ENCODE assay signal across 28 mouse cellular contexts in genomic region chr15:97383523-97384141, GRCm38 (mm10).
DNase-seq lines count a peak whose midpoint lies in the region; ATAC-seq and TF ChIP-seq lines count a peak whose summit lies in the region.
"Had no signal": no experiment of that assay in that cellular context is flagged by ENCODE, and none has a peak within 500 bp of the region (broad histone marks: within the 10 kb centered on the region; RNA-seq: fewer than 3 reads in every experiment).

No protein-coding gene starts in this region.

- dilution Hi-C loops in CH12.LX (cut with MboI; ENCODE audit: extremely low pct_ligation_motif_present, extremely low pct_unique_long_range_greater_than_20kb, low sequenced_read_pairs): no loop called here

- H3K9ac ChIP-seq in liver, embryonic 13.5 days: 0 out of 2 replicates have a peak overlapping the region, but pooled peaks have one; percentile 5
- H3K9ac ChIP-seq in CH12.LX (ENCODE audit: insufficient read depth, low read depth): peak overlapping the region; percentile 14; the same call in 1 of the 2 replicates
- no peak overlapping the region for H3K9ac ChIP-seq in embryonic facial prominence, embryonic 11.5 days (replicated peaks; ENCODE audit: low read length)
- H3K9ac ChIP-seq: embryonic facial prominence, embryonic 12.5 days; intestine, embryonic 15.5 days; neural tube, embryonic 12.5 days had no signal

- H3K27me3 ChIP-seq in liver, embryonic 13.5 days: no peaks in the 10 kb centered on the region
- no peaks in the 10 kb centered on the region for H3K27me3 ChIP-seq in CH12.LX (replicated peaks)
- H3K27me3 ChIP-seq in embryonic facial prominence, embryonic 11.5 days (ENCODE audit: control insufficient read depth, insufficient read depth, low read length): no peaks in the 10 kb centered on the region
- H3K27me3 ChIP-seq: embryonic facial prominence, embryonic 12.5 days; intestine, embryonic 15.5 days; neural tube, embryonic 12.5 days; Patski had no signal

- H3K4me2 ChIP-seq in liver, embryonic 13.5 days: no peak overlapping the region
- H3K4me2 ChIP-seq in CH12.LX (ENCODE audit: insufficient read depth, low read depth, poor library complexity, severe bottlenecking): peak overlapping the region; percentile 39
- H3K4me2 ChIP-seq in embryonic facial prominence, embryonic 11.5 days (ENCODE audit: low read depth, low read length): no peak overlapping the region
- H3K4me2 ChIP-seq: embryonic facial prominence, embryonic 12.5 days; intestine, embryonic 15.5 days; midbrain, embryonic 11.5 days; neural tube, embryonic 12.5 days had no signal

- ATAC-seq in liver, embryonic 13.5 days (ENCODE audit: low read depth): no peak
- no peak for ATAC-seq in embryonic facial prominence, embryonic 11.5 days (replicated peaks; ENCODE audit: insufficient number of reproducible peaks, low FRiP score, low TSS enrichment, low read depth)
- ATAC-seq: forebrain, embryonic 16.5 days; hindbrain, embryonic 16.5 days; intestine, embryonic 15.5 days; midbrain, embryonic 16.5 days; Patski had no signal

- in situ Hi-C loops in CH12.LX (cut with MboI; ENCODE audit: low pct_ligation_motif_present, low pct_unique_long_range_greater_than_20kb, low sequenced_read_pairs): loop anchor here (5.0 to 10.0 kb wide), 2 partner anchors 71 to 131 kb away; no protein-coding TSS in a partner anchor

- no peak; the same call in none of the 2 replicates for TF ChIP-seq POLR2A in CH12.LX (IDR thresholded peaks at IDR 0.05; ENCODE audit: low read depth, low read length)

- peaks cover 47% of the 10 kb centered on the region for H3K79me2 ChIP-seq in CH12.LX (replicated peaks; ENCODE audit: control insufficient read depth, extremely low read depth, insufficient read depth, poor library complexity, severe bottlenecking)

- 73% methylated on average over 14 of the region's 14 CpGs for WGBS in liver, embryonic 13.5 days (ENCODE audit: insufficient replicate concordance)
- 58% methylated on average over 14 of the region's 14 CpGs for WGBS in embryonic facial prominence, embryonic 11.5 days

- H3K4me3 ChIP-seq in liver, embryonic 13.5 days (replicated peaks): no peak overlapping the region
- H3K4me3 ChIP-seq in CH12.LX (replicated peaks in 1 of 3; ENCODE audit: low read depth in 2 of 3, low read length in 2 of 3, poor library complexity in 1 of 3): peak overlapping the region; percentile 50 to 60 (median 58)
- H3K4me3 ChIP-seq in embryonic facial prominence, embryonic 11.5 days (ENCODE audit: low read depth, low read length): no peak overlapping the region
- H3K4me3 ChIP-seq: embryonic facial prominence, embryonic 12.5 days; gastrocnemius, adult 2 months; intestine, embryonic 15.5 days; myocyte; neural tube, embryonic 12.5 days had no signal

- H3K4me1 ChIP-seq in liver, embryonic 13.5 days (replicated peaks): peaks cover 49% of the 10 kb centered on the region
- peaks cover 37 to 78% of the 10 kb centered on the region in 2 experiments for H3K4me1 ChIP-seq in CH12.LX (ENCODE audit: control insufficient read depth in 1 of 2, insufficient read depth in 2 of 2)
- no peaks in the 10 kb centered on the region; the same call in 1 of the 2 replicates for H3K4me1 ChIP-seq in embryonic facial prominence, embryonic 11.5 days (ENCODE audit: control insufficient read depth, insufficient read depth, low read length)
- H3K4me1 ChIP-seq: embryonic facial prominence, embryonic 12.5 days; intestine, embryonic 15.5 days; neural tube, embryonic 12.5 days had no signal

- DNase-seq in liver, embryonic 13.5 days: no peak
- DNase-seq in liver (no peak), CH12.LX (ENCODE audit: extremely low read depth) (peak; percentile 83), ES-CJ7 (ENCODE audit: low read depth, low spot score) (peak; percentile 86), adipocyte (ENCODE audit: low spot score) (no peak)
- peak; percentile 32 for DNase-seq in embryonic facial prominence, embryonic 11.5 days (ENCODE audit: low spot score)
- DNase-seq in kidney, postnatal 36 days: no peak
- DNase-seq in spleen, postnatal 10 days (ENCODE audit: low spot score in 2 of 2): no peak
- DNase-seq: adrenal gland, adult 2 months; cerebellum, adult 8-10 months; cerebellum, postnatal 25 days; gastrocnemius, adult 2 months; gastrocnemius, postnatal 36 days; heart, postnatal 14 days; kidney, adult 2 months; kidney, postnatal 4 days; layer of hippocampus, postnatal 36 days; lung, postnatal 14 days; thymus, postnatal 14 days had no signal

- TF ChIP-seq EP300 in CH12.LX (IDR thresholded peaks at IDR 0.05; ENCODE audit: low read length): peak; percentile 68

- H3K9me3 ChIP-seq in liver, embryonic 13.5 days (replicated peaks): no peaks in the 10 kb centered on the region
- H3K9me3 ChIP-seq in CH12.LX (replicated peaks; ENCODE audit: low read length): no peaks in the 10 kb centered on the region
- no peaks in the 10 kb centered on the region for H3K9me3 ChIP-seq in embryonic facial prominence, embryonic 11.5 days (replicated peaks; ENCODE audit: control insufficient read depth, low read length)
- H3K9me3 ChIP-seq: embryonic facial prominence, embryonic 12.5 days; intestine, embryonic 15.5 days; neural tube, embryonic 12.5 days had no signal

- peaks cover 12% of the 10 kb centered on the region for H3K36me3 ChIP-seq in liver, embryonic 13.5 days
- peaks cover 41 to 73% of the 10 kb centered on the region in 2 experiments for H3K36me3 ChIP-seq in CH12.LX (replicated peaks in 1 of 2; ENCODE audit: control insufficient read depth in 1 of 2, insufficient read depth in 1 of 2, low read length in 1 of 2)
- H3K36me3 ChIP-seq in embryonic facial prominence, embryonic 11.5 days (replicated peaks; ENCODE audit: control insufficient read depth, insufficient read depth, low read depth, low read length): no peaks in the 10 kb centered on the region
- H3K36me3 ChIP-seq: embryonic facial prominence, embryonic 12.5 days; intestine, embryonic 15.5 days; neural tube, embryonic 12.5 days had no signal

- TF ChIP-seq RAD21 in CH12.LX (IDR thresholded peaks at IDR 0.05; ENCODE audit: low read depth, low read length): no peak

- peak overlapping the region; percentile 15 for H3K27ac ChIP-seq in liver, embryonic 13.5 days
- H3K27ac ChIP-seq in CH12.LX (ENCODE audit: insufficient read depth, low read depth): peak overlapping the region; percentile 93
- no peak overlapping the region for H3K27ac ChIP-seq in embryonic facial prominence, embryonic 11.5 days (replicated peaks; ENCODE audit: low read depth, low read length)
- H3K27ac ChIP-seq: embryonic facial prominence, embryonic 12.5 days; gastrocnemius, adult 2 months; intestine, embryonic 15.5 days; neural tube, embryonic 12.5 days had no signal

- TF ChIP-seq CTCF in CH12.LX (conservative IDR thresholded peaks at IDR 0.05 in 1 of 2, IDR thresholded peaks at IDR 0.05 in 1 of 2; ENCODE audit: low read depth in 2 of 2, low read length in 2 of 2): no peak

TF ChIP-seq in CH12.LX, 34 proteins besides CTCF, POLR2A, EP300 and RAD21:
- TF ChIP-seq MEF2A (IDR thresholded peaks at IDR 0.05; ENCODE audit: borderline replicate concordance, low read depth, low read length) (no peak; the same call in 1 of the 2 replicates), SMC3 (IDR thresholded peaks at IDR 0.05; ENCODE audit: low read depth, low read length) (no peak), CHD2 (IDR thresholded peaks at IDR 0.05; ENCODE audit: low read length) (no peak), IRF4 (IDR thresholded peaks at IDR 0.05; ENCODE audit: low read depth, low read length) (peak; percentile 40; the same call in 1 of the 2 replicates), MAZ (IDR thresholded peaks at IDR 0.05; ENCODE audit: low read depth, low read length) (peak; percentile 58; the same call in 1 of the 2 replicates), ETS1 (conservative IDR thresholded peaks at IDR 0.05; ENCODE audit: low read depth, low read length) (peak; percentile 71), BHLHE40 (IDR thresholded peaks at IDR 0.05; ENCODE audit: low read depth, low read length) (peak; percentile 49), UBTF (IDR thresholded peaks at IDR 0.05; ENCODE audit: low read depth, low read length) (peak; percentile 9; the same call in 1 of the 2 replicates), TCF12 (IDR thresholded peaks at IDR 0.05; ENCODE audit: low read depth, low read length) (peak; percentile 86), NELFE (IDR thresholded peaks at IDR 0.05; ENCODE audit: low read depth, low read length) (no peak; the same call in 1 of the 2 replicates), ZNF384 (IDR thresholded peaks at IDR 0.05; ENCODE audit: low read depth, low read length) (peak; percentile 16; the same call in 1 of the 2 replicates), NRF1 (IDR thresholded peaks at IDR 0.05; ENCODE audit: low read depth, low read length) (0 out of 2 replicates have a peak, but pooled peaks have one; percentile 23), JUND (conservative IDR thresholded peaks at IDR 0.05; ENCODE audit: low read depth, low read length) (no peak)
TF ChIP-seq in CH12.LX: peak in this region for 8.

Comparison
In these comparisons a context has a peak if more than half of its experiments do, and no peak if none do; other contexts are left out.
1. DNase-seq: peak in CH12.LX (single experiment), ES-CJ7 (single experiment) and embryonic facial prominence, embryonic 11.5 days (single experiment); none in liver, embryonic 13.5 days (single experiment), liver (single experiment), kidney, postnatal 36 days (0 of 2), adipocyte (single experiment) and spleen, postnatal 10 days (0 of 2).
2. H3K4me3 ChIP-seq: peak in CH12.LX (3 of 3); none in liver, embryonic 13.5 days (single experiment) and embryonic facial prominence, embryonic 11.5 days (single experiment).